Mouse (Mus musculus) CD4-positive, CD25-positive, alpha-beta regulatory T cell, adult 2 months (primary cell): ENCODE results near the gene Dnase1l3.
"Not testable (repeated sequence)": the region's sequence is repeated elsewhere in the genome, so short reads cannot be mapped to it uniquely, and the experiment has no call there.

ENCODE experiments used
- DNase-seq: peaks from one replicate; pipeline ENCODE4 v3.0.0-alpha.2; 2012; ENCODE audit warnings: low read depth, low spot score

Gene Dnase1l3

DNA sequence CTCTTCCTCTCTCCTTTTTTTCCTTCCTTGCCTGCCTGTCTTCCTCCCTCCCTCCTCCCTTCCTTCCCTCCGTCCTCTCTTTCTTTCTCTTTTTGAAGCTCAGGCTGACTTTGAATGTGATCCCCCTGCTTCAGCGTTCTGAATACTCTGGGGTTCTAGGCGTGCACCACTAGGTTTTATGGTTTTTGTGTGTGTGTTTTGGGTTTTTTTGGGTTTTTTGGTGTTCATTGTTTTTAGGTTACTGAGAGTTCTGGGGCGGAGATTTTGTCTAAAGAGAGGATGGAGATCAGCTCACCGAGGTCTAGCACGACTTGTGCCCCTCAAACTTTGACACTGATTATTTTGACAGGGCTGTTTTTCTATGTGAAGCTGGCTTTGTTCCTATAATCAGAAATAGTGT is 17.6 kb upstream of the Dnase1l3 start:
- no peak for DNase-seq

DNA sequence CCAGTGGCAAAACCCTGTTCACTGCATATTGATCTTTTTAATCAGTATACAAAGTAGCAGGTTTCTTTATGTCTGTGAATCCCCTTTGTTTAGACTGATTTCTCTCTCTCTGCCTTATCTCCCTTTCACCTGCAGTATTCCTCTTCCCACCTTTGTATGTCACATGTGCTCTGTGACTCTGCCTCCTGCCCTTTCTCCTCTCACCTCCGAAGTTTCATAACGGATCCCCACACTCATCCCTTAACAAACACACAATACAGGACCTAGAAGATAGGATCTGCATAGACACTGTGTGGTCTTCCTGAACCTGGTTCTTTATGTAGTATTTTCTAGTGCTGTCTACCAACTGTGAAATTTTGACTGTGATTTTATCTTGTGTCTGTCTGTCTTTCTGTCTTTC is 16.9 kb upstream of the Dnase1l3 start:
- DNase-seq = no peak

DNA sequence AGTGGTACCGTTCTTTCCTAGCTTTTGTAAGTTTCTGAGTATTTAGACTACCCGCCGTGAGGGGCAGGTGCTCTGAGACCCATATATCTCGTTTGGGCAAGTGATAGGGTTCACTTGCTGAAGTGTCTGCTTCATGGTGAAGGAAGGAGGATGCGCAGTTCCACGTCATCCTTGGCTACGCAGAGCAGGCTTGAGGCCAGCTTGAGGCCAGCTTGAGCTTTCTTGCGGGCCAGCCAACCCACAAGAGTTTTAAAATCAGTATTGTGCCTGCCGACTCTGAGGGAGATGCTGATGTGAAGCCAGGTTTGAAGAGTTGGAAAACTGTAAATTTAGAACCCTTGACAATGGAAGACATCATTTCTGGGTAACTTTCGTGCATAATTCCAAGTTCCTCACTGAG is 13.6 kb upstream of the Dnase1l3 start:
- DNase-seq = no peak

DNA sequence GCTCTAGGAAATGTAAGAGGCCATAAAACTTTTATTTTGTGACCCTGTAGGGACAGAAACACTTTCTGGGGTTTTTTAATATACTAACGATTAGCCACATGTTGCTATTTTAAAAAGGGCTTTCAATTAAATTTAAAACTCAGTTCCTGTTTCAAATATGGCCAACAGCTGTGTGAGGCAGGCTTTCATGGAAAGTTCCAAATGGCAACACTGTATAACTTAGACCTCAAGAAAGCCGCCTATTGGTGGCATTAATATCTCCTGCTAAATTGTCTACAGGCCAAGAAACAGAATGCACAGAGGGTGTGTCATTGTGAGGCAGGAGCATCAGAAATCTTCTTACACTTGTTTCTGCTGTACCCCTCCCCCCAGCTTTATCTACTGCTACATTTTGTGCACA is 13.1 kb upstream of the Dnase1l3 start:
- DNase-seq = no peak

DNA sequence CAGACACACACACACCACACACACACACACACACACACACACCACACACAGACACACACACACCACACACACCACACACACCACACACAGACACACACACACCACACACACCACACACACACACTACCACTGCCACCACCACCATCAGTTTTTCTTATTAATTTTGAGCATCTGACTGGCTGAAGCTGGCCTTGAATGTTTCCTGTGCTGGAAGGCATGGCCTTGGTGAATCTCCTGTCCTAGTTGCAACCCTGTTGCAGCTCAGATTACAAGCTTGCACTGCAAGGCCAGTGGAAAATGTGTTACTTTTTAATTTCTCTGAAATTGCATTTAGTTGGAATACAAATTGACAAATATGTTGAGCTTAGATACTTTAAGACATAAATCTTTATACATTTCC is 12.7 kb upstream of the Dnase1l3 start:
- no peak for DNase-seq

DNA sequence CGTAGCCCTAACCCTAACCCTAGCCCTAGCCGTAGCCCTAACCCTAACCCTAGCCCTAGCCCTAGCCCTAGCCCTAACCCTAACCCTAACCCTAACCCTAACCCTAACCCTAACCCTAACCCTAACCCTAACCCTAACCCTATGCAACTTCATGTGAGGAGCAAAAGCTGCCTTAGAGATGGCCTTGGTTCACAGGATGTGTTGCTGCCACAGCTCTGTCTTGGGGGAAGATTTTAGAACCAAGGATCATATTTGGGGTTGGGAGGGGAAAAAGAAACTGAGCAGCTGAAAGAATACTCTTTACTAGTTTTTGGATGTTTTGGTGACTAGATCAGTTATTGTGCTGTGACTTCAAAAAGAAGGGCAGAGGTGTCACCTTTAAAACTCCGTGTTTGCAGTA is 11.7 kb upstream of the Dnase1l3 start:
- not testable (repeated sequence) for DNase-seq

DNA sequence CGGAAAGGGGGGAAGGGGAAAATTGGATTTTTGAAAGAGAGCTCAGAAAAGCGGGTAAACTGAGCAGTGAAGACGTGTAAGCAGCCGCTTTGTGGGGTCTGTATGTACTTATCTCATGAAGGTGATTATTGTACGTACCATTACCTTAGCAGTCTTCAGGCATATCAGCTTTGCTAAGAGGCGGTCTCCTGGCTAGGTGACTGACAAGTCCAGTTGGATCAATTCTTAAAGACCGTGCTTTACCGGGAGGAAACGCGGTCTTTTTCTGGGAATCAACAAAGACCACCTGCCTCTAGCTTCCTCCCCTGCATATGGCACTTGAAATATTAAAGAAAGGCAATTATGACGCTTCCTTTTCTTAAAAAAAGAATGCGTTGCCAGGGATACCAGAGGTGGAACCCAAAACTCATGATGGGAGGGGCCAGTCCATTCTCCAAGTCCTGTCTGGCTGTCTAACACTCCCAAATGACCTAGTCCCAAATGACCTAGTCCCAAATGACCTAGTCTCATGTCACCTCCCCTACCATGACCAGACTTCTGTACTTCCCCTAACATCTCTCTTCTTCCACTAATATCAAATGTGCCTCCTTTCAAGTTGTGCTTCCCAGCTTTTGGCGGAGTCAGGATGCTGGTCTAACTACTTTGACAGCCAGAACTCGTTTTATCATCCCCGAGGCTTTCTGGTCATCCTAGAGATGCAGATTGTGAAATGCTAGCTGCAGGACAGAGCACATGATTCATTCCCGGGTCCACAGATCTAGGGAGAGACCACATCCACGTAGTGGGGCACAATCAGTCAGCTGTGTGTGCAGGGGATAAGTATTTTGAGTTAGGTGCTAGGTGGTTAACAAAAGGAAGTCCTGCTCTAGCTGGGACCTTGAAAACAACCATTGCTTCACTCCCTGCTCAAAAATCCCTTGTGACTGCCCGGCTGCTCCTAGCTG is 9.6 kb upstream of the Dnase1l3 start:
- no peak for DNase-seq

DNA sequence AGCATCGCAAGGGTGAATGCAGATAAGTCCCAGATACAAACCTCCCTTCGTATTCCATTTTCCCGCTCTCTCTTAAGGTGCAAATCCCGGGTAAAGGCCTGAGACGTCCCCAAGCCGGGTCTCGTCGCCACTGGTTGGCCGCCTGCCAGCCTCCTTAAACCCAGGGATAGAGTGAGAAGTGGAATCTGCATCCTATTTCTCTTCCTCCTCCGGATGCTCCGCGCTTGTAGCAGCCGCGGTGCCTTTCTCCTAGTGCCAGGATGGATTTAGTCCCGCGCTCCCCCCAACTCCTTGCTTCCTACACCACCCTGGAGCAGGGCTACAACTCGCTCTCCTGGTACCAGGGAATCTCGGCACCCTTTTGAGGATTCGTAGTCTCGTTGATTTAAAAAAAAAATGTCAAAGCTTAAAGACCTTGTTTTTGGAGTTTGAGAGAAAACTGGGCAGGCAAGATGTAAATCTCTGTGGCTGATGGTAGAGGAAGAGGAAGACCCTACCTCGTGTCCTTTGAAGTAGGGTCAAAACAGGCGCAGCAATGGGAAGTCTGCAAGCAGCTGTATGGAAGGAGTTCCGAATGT is 8.8 kb upstream of the Dnase1l3 start:
- peak; percentile 45 for DNase-seq

DNA sequence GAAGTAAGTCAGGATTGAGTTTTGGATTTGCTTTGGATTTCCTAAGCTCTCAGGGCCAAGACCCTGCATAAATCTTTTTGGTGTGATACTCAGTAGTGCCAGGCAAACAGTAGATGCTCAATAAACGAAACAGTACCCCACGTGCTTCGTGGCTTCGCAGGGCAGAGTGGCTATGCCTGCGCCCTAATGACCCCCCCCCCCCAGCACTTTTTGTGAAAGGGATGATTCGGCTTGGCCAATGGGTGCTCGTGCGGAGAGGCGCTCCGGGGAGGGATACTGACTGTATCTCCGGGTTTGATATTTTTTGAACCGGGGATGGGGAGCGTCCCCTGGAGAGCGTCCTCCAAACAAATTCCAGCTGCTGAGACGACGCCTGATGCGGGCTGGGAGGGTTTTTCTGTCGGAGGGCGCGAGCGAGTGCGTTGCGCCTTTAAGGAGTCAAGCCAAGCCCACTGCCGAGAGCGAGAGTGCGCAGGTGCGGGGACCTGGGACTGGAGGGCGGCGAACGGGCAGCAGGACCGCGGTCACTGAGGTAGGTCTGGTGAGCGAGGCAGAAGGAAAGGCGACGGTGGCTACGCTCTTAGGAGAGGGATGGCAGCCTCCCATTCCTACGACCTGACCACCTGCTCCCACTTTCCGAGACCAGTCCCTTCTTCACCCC is 8.2 kb upstream of the Dnase1l3 start, which contains the start of gene Abhd6:
Gene Abhd6 (plus strand): TSS at position 471 of the 661 bp plus-strand sequence.
- peak; percentile 90 for DNase-seq

DNA sequence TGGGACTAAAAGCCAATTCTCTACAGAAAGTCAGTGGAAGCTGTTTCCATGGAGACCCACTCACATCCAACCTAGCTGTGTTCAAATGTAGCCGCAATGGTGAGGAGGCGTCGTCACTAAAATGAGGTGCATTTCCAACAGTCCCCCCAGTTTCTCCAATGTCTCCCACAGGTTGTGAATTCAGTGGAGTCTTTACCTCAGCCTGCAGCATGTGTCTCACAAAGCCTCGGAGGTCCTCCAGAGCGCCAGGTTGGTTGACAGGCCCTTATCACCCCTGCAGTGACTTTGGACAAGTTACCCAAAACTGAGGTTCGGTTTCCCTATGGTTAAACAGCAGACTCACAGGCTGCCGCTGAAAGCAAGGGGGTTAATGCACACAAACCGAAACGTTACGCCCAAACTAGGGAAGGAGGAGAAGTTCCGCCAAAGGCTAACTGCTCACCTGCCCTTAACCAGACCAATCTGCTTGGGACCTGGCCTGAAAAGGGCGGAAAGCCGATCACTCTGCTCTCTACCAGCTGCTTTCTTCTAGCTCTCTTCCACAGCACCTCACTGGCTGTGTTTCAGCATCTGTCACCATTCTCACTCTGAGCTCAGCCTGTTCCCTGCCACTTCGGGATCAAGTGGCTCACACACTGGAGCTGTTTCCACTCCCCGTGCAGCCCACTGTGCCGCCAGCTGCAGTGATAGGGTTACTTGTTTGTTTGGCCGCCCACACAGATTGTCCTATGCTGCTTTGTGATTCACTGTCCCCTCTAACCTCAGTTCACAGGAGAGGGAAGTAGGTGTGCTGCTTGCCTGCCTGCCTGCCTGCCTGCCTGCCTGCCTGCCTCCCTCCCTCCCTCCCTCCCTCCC is 6.7 kb upstream of the Dnase1l3 start:
- no peak for DNase-seq

DNA sequence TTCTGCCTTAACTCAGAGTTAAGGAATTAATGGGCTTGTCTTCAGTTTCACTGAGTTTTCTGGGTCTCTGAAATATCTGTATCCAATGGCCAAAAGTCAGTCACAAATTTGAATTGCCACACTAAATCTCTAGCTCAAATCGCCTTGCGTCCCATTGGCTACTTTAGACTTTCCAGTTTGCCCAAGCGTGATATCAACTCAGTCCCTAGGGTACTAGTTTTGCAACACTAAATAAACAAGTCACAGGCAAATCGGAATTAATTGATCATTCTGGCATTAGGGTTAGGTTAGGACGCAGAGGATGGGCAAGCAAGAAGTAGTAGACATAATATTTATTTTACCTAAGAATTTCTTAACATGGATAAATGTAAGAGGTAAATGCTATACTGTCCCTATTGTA is 5.9 kb upstream of the Dnase1l3 start:
- no peak for DNase-seq

DNA sequence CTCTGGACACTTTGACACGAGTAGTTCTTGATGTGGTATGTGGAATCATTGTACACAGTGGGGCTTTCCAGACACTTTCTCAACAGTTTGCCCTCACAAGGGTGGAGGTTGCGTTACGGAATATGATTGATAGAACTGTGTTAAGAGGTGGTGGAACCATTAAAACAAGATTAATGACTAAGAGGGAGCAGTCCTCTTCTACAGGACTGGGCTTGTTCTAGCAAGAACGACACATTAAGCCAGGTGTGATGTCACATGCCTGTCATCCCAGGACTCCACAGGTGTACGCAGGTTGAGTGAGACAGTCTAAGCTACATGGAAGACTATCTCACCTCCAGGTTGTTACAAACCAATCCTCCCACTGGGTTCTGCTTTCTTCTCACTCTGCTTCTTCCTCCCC is 5.1 kb upstream of the Dnase1l3 start:
- no peak for DNase-seq

DNA sequence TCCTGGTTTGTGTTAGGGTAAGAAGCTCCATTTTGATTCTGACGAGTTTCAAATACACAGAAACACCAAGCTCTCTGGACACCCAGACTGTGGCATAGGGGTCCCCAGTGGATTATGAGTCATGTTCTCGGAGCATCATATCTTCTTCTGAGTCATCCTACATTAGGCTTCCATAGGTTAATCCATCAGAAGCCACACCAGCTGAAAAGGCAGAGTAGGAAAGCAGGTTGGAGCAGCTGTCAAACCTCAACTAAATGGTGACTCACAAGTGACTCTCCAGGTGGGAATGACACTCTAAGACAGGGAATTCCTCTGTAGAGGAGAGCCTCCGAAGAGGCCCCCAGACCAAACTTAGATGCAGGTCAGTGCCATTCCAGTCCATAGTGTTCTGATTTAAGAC is 4.7 kb upstream of the Dnase1l3 start:
- DNase-seq = no peak

DNA sequence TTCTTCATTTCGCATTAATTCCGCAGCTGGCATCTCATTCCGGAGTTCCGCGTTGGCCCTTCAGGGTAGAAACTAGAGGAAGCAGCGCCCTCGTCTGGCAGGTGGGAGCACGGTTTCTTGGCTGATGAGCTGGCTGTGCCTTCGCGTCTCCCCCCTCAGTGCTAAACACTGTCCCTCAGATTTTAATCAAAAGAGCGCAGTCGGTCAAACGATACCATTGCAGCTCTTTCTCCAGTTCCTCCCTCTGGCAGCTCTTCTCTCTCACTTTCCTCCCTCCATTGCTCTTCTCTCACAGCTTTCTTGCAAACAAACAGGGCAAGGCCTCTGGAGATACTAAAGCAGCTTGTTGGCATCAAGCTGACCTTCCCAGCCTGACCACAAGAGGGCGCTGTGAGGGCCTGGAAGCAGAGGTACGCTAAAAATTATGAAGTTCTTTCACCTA is 2.9 kb upstream of the Dnase1l3 start:
- DNase-seq = peak; percentile 95

DNA sequence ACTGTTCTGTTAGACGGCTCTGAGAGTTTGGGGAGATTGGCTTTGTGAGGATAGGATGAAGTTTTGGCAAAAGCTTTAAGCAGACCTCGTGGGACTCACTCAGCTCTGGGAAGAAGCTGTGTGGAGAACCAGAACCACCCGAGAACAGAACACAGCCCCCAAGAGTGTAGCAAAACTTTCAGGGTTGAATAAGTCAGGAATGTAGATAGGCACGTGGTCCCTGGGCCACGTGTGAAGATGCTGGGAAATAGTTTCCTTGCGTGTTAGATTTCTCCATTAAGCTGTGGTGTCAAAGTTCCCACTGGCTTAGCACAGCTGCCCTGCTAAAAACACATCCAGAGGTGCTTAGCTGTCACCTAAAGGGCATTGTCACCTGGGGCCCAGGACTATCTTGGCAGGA is 2.2 kb downstream of the Dnase1l3 start:
- no peak for DNase-seq

DNA sequence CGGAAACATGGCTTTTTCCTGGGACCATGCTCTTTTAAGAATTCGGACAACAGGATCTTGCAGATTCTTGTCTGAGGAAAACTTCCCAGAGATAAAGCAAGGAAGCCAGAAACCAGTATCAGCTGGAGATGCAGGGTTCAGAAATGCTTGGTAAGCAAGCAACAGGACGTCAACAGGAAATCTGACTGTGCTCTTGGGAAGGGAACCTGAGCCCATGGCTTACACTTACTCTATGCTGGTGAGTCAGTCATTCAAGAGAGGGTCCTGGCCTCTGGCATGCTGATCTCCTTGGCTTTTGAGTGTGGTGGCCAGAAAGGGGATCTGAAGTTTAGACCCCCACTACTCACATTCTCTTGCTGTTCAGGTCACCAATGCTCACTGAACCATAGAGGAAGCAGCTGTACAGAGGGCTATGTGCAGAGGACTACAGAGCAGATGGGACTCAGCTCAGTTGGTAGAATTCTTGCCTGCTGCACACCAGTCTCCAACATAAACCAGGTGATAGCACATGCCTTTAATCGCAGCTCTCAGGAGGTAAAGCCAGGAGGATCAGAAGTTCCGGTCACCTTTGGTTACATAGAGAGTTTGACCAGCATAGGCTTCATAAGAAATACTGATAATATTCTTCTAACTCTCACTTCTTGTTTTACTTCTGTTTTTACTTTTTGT is 3.1 kb downstream of the Dnase1l3 start:
- no peak for DNase-seq

DNA sequence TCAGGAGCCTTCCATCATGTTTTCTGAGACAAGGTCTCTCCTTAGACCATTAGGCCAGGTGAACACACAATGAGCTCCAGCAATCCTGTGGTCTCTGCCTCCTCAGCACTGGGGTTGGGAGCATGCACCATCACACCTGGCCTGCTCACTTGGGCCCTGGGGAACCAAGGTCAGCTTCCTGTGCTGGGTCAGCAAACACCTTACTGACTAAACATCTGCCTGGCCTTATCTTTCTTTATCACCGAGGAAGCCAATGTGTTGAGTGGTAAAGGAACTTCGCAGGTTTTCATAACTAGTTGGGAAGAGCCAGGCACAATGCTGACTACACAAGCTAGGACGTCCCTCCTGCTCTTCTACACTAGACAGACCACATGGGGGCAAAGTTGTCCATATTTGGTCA is 4.4 kb downstream of the Dnase1l3 start:
- DNase-seq = no peak

DNA sequence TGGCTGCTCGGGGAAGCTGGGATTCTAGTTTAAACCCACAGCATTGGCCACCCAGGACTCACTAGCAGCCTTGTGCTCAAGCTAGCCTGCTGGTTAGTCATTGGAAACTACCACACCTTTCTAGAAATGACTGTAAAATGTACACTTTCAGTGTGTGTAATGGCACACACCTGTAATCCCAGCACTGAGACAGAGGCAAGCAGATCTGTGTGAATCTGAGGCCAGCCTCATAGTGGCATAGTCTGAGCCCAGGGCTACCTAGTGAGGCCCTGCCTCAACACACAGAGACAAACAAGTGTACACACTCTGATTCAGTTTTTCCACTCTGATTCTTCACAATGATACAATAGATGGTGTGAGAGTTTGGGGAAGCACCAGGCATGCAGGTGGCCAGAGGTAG is 5.0 kb downstream of the Dnase1l3 start:
- peak; percentile 45 for DNase-seq

DNA sequence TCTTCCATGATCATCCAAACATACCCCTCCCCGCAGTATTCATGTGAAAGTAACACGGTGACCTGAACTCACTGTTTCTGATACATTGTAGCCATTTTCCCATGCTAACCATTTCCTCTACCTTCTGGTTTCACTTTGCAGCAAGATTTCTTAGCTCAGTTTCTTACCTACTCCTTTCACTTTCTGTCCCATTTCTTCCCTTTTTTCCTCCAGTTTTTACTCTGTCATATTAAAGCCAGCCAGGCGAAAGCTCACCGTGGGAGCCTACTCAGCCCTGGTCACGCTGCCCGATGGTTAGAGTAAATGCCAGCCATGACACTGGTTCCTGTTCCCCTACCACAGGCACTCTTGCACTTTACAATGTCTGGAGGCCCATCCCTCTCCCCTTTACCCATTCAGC is 7.5 kb downstream of the Dnase1l3 start:
- no peak for DNase-seq

DNA sequence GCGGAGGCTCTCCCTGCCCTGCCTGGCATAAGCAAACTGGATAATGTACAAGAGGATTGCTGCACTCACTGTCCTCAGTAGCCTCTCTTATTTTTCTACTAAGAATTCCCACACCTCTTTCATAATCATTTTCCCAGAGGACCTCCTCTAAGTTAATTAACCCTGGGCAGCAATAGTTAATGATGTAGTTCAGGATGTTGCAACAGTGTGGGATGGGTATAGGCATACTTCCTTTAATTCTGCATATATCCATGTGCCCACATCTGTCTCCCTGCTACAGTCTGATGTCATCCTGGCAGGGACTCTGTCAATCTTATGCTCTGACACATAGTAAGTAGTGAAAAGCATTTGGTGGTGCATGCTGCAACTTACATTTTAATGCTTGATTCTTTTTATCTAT is 13.1 kb downstream of the Dnase1l3 start:
- no peak for DNase-seq

DNA sequence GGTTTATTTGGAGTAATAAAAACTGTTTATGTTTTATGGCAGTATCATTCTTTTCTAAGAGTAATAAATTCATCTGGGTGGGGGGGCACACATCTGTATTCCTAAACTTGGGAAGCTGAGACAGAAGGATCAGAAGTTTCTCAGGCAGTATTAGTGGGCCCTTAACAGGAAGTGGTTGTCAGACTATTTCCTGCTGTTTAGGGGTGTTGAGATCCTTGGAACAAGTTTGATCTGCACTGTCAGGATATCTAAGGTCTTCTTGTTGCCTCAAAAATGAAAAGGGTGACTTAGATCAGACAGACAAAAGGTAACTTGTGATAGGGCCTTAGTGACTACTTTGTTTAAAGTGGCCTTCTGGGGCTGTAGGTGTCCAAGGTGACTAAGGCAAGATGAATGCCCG is 16.2 kb downstream of the Dnase1l3 start:
- no peak for DNase-seq
